13 mouse cellular contexts compared by ENCODE assay signal in the genomic region with DNA sequence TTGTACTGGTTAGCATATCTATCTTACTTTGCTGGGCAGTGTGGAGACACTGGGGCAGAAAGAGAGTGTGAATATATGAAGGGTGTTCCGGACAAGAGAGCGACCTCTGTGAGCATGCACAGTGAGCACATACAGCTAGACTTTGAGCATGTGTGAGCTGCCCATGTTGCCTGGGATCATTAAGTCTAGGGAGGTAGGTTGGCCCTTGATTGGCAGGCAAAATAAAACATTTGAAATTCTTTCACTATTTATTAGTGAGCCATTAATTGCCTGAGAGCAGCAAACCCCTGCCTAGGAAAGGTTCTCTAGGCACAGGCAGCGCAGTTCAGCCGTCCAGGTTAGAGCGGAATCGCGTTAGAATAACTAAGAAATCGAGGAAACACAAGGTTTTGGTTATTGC.
"Had no signal": no experiment of that assay in that cellular context is flagged by ENCODE, and none has a peak within 500 bp of the region (broad histone marks: within the 10 kb centered on the region; RNA-seq: fewer than 3 reads in every experiment).

No protein-coding gene starts in this region.

- DNase-seq: lung, adult 2 months; lung, postnatal 36 days; midbrain, embryonic 14.5 days; thymus, adult 18-20 months; thymus, postnatal 25 days had no signal

- H3K4me1 ChIP-seq: liver, embryonic 15.5 days; neural tube, embryonic 15.5 days had no signal

- H3K9ac ChIP-seq: liver, embryonic 15.5 days; neural tube, embryonic 15.5 days had no signal

- H3K9me3 ChIP-seq: limb, embryonic 10.5 days; liver, embryonic 15.5 days; midbrain, embryonic 10.5 days; neural tube, embryonic 15.5 days had no signal

- H3K27me3 ChIP-seq: liver, embryonic 15.5 days; neural tube, embryonic 15.5 days had no signal

- H3K4me3 ChIP-seq: limb, embryonic 10.5 days; liver, embryonic 15.5 days; midbrain, embryonic 10.5 days; myocyte; neural tube, embryonic 15.5 days had no signal

- H3K36me3 ChIP-seq: limb, embryonic 10.5 days; liver, embryonic 15.5 days; midbrain, embryonic 10.5 days; neural tube, embryonic 15.5 days had no signal

- H3K27ac ChIP-seq: limb, embryonic 10.5 days; liver, embryonic 15.5 days; midbrain, embryonic 10.5 days; neural tube, embryonic 15.5 days; stomach, postnatal 0 days had no signal

- H3K4me2 ChIP-seq: liver, embryonic 11.5 days; liver, embryonic 15.5 days; neural tube, embryonic 15.5 days had no signal

- ATAC-seq: lung, postnatal 0 days had no signal
